Mouse (Mus musculus): ENCODE data around the gene Nkain4. TPM values are rescaled to one million over a fixed set of nuclear protein-coding genes. Genes with fewer than 3 reads are reported as not detected.

Nkain4 gene
- total and polyA plus RNA-seq, 3 experiments, result 7.0 to 18.0 (median 7.3) TPM

- Histone ChIP-seq H3K27me3 (ENCODE audit: control insufficient read depth, insufficient read depth, low read length) (no peaks in the 10 kb centered on the region), H3K36me3 (ENCODE audit: control insufficient read depth, insufficient read depth, low read length) (no peaks in the 10 kb centered on the region), H3K79me2 (replicated peaks; ENCODE audit: control insufficient read depth, insufficient read depth, low read length) (no peaks in the 10 kb centered on the region), H3K9ac (ENCODE audit: low read depth, low read length) (no peak overlapping the region), H3K27ac (no peak overlapping the region), H3K4me1 (ENCODE audit: control insufficient read depth, insufficient read depth, low read length) (no peaks in the 10 kb centered on the region), H3K4me3 (no peak overlapping the region)
- DNase-seq, result no peak
- TF ChIP-seq CTCF (IDR thresholded peaks at IDR 0.05), result no peak
- no peak for TF ChIP-seq POLR2A (IDR thresholded peaks at IDR 0.05; ENCODE audit: insufficient read depth, low read depth, low read length)
- no peak for TF ChIP-seq EP300 (IDR thresholded peaks at IDR 0.05; ENCODE audit: insufficient read depth, low read depth, low read length)
- intact Hi-C loops (cut with DNase I), result no loop called here
- 70% methylated on average over 6 of the region's 6 CpGs for WGBS
These were observed 26.6 kb upstream of the Nkain4 start for GRCm38 (mm10) chr2:180981133-180981532.

- H3K9ac ChIP-seq (ENCODE audit: low read depth, low read length), result peak within 1 kb of the TSS; percentile 95
- H3K79me2 ChIP-seq (replicated peaks; ENCODE audit: control insufficient read depth, insufficient read depth, low read length), result peaks cover 5% of the 10 kb centered on the region
- intact Hi-C loops (cut with DNase I), result no loop called here
- H3K4me1 ChIP-seq (ENCODE audit: control insufficient read depth, insufficient read depth, low read length), result peaks cover 4% of the 10 kb centered on the region
- peak; percentile 95 for DNase-seq
- H3K4me3 ChIP-seq, result peak within 1 kb of the TSS; percentile 73
- peaks cover 2% of the 10 kb centered on the region for H3K36me3 ChIP-seq (ENCODE audit: control insufficient read depth, insufficient read depth, low read length)
- peak within 1 kb of the TSS; percentile 97 for H3K27ac ChIP-seq
- H3K27me3 ChIP-seq (ENCODE audit: control insufficient read depth, insufficient read depth, low read length), result no peaks in the 10 kb centered on the region
- peak; percentile 90 for TF ChIP-seq POLR2A (IDR thresholded peaks at IDR 0.05; ENCODE audit: insufficient read depth, low read depth, low read length)
- TF ChIP-seq CTCF (IDR thresholded peaks at IDR 0.05), result 0 out of 2 replicates have a peak, but pooled peaks have one; percentile 4
- peak; percentile 70; the same call in 1 of the 2 replicates for TF ChIP-seq EP300 (IDR thresholded peaks at IDR 0.05; ENCODE audit: insufficient read depth, low read depth, low read length)
- under 1% methylated on average over 57 of the region's 57 CpGs for WGBS
These were observed 12.7 kb upstream of the Nkain4 start, which contains the start of gene Arfgap1 for GRCm38 (mm10) chr2:180967010-180967763. Gene Arfgap1, plus strand, starts transcription at chr2:180967225.

DNA sequence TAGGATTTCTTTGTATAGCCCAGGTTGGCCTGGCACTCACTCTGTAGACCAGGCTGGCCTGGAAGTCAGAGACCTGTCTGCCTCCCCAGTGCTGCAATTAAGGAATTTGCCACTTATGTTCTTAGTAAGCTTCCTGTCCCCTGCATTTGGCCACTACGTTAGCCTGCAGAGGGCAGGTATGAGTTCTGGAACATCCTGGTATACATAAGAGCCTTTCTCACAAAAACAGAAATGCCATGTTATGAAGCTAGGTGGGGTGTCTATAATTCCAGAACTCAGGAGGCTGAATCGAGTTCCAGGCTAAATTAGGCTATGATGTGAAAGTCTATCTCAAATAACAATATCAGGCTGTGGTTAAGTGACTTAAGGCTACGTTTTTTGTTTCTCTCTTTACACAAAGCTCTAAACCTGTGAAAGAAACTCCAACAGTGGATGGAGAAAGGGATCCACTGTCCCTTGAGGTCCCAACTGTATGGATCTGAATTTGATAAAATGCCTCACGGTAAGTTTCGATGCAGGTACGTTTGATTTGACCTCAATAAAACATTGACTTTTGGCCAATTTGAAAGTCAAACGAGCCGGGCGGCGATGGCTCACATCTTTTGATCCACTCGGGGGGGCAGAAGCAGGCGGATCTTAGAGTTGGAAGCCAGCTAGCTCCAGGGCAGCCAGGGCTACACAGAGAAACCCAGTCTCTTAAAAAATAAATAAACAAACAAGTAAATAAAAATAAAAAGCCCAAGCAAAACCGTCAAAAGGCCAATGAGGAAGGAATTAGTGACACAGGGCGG lies 11.8 kb upstream of the Nkain4 start:
- no peak for DNase-seq
- H3K79me2 ChIP-seq (replicated peaks; ENCODE audit: control insufficient read depth, insufficient read depth, low read length), result peaks cover 5% of the 10 kb centered on the region
- peaks cover 4% of the 10 kb centered on the region for H3K4me1 ChIP-seq (ENCODE audit: control insufficient read depth, insufficient read depth, low read length)
- peak overlapping the region; percentile 79 for H3K9ac ChIP-seq (ENCODE audit: low read depth, low read length)
- intact Hi-C loops (cut with DNase I), result no loop called here
- TF ChIP-seq CTCF (IDR thresholded peaks at IDR 0.05) (peak; percentile 62), POLR2A (IDR thresholded peaks at IDR 0.05; ENCODE audit: insufficient read depth, low read depth, low read length) (no peak), EP300 (IDR thresholded peaks at IDR 0.05; ENCODE audit: insufficient read depth, low read depth, low read length) (no peak)
- H3K36me3 ChIP-seq (ENCODE audit: control insufficient read depth, insufficient read depth, low read length), result peaks cover 2% of the 10 kb centered on the region
- H3K4me3 ChIP-seq, result peak overlapping the region; percentile 73
- peak overlapping the region; percentile 97 for H3K27ac ChIP-seq
- 7% methylated on average over 14 of the region's 14 CpGs for WGBS
- no peaks in the 10 kb centered on the region for H3K27me3 ChIP-seq (ENCODE audit: control insufficient read depth, insufficient read depth, low read length)

GRCm38 (mm10) chr2:180963956-180964355 lies 9.5 kb upstream of the Nkain4 start:
- Histone ChIP-seq H3K4me1 (ENCODE audit: control insufficient read depth, insufficient read depth, low read length) (peaks cover 2% of the 10 kb centered on the region; the same call in 1 of the 2 replicates), H3K36me3 (ENCODE audit: control insufficient read depth, insufficient read depth, low read length) (peaks cover 2% of the 10 kb centered on the region), H3K9ac (ENCODE audit: low read depth, low read length) (no peak overlapping the region), H3K4me3 (no peak overlapping the region), H3K27ac (no peak overlapping the region), H3K27me3 (ENCODE audit: control insufficient read depth, insufficient read depth, low read length) (no peaks in the 10 kb centered on the region), H3K79me2 (replicated peaks; ENCODE audit: control insufficient read depth, insufficient read depth, low read length) (peaks cover 5% of the 10 kb centered on the region)
- TF ChIP-seq EP300 (IDR thresholded peaks at IDR 0.05; ENCODE audit: insufficient read depth, low read depth, low read length), result 0 out of 2 replicates have a peak, but pooled peaks have one; percentile 54
- no peak for TF ChIP-seq POLR2A (IDR thresholded peaks at IDR 0.05; ENCODE audit: insufficient read depth, low read depth, low read length)
- intact Hi-C loops (cut with DNase I), result loop anchor here (1.0 kb wide), 1 partner anchor 39 kb away; no protein-coding TSS in a partner anchor
- 5% methylated on average over 5 of the region's 5 CpGs for WGBS
- DNase-seq, result peak; percentile 70 to 83

DNA sequence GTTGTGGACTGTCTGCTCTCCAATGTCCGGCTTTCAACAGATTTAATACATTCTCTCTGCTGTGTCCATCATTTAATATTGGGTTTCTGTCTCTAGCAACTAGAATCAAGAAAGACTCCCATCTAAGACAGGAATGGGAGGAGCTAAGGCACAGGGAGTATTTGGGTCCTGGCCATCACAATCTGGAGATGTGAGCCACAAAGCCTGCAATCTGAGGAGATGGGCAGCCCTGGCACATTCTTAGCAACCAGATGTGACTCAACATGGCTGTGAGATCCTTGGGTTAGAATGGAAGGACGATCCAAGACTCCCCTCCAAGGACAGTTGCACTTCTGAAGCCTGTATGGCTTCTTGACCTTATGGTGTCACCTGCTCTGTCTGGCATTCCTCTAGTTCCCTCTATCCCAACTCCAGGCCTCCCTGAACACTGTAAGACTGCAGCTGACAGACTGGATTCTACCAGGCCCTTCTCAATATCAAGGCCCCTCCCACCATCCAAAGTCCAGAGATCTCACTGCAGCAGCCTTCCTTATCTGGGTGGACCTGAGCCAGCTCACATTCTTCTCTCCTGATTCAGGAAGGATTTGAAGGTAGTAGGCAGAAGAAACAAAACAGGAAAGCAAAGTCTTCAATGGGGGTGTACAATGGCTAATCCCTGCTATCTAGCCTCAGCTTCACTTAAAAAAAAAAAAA lies 8.3 kb upstream of the Nkain4 start:
- Histone ChIP-seq H3K27me3 (ENCODE audit: control insufficient read depth, insufficient read depth, low read length) (no peaks in the 10 kb centered on the region), H3K36me3 (ENCODE audit: control insufficient read depth, insufficient read depth, low read length) (no peaks in the 10 kb centered on the region; the same call in 1 of the 2 replicates), H3K9ac (ENCODE audit: low read depth, low read length) (no peak overlapping the region), H3K4me1 (ENCODE audit: control insufficient read depth, insufficient read depth, low read length) (peaks cover 1% of the 10 kb centered on the region; the same call in 1 of the 2 replicates), H3K79me2 (replicated peaks; ENCODE audit: control insufficient read depth, insufficient read depth, low read length) (peaks cover 5% of the 10 kb centered on the region), H3K4me3 (no peak overlapping the region), H3K27ac (no peak overlapping the region)
- WGBS, result 65% methylated on average over 2 of the region's 2 CpGs
- intact Hi-C loops (cut with DNase I), result no loop called here
- TF ChIP-seq EP300 (IDR thresholded peaks at IDR 0.05; ENCODE audit: insufficient read depth, low read depth, low read length) (no peak), CTCF (IDR thresholded peaks at IDR 0.05) (no peak), POLR2A (IDR thresholded peaks at IDR 0.05; ENCODE audit: insufficient read depth, low read depth, low read length) (no peak)
- DNase-seq, result peak in 1 of 2 experiments; percentile 22

Data from heart, adult 2 months (tissue).